Mouse (Mus musculus) lung, adult 18-20 months (tissue): ENCODE data around the gene Mybbp1a.
"Not testable (repeated sequence)": the region's sequence is repeated elsewhere in the genome, so short reads cannot be mapped to it uniquely, and the experiment has no call there.

Experiments
- DNase-seq, 2 experiments: peaks; one replicate each; pipeline ENCODE4 v3.0.0; 2022; ENCODE audit warnings: mixed read lengths in 2 of 2

The Mybbp1a gene

GRCm38 (mm10) chr11:72413601-72414190, 27.5 kb upstream of the Mybbp1a start:
- peak in 1 of 2 experiments; percentile 3 for DNase-seq

GRCm38 (mm10) chr11:72415155-72415554, 26.0 kb upstream of the Mybbp1a start:
- DNase-seq, result no peak

GRCm38 (mm10) chr11:72416666-72417065, 24.5 kb upstream of the Mybbp1a start:
- no peak for DNase-seq

GRCm38 (mm10) chr11:72417376-72417775, 23.8 kb upstream of the Mybbp1a start:
- DNase-seq, result no peak

- no peak for DNase-seq
These were observed 22.9 kb upstream of the Mybbp1a start for GRCm38 (mm10) chr11:72418227-72418626.

- DNase-seq, result no peak
These were observed 22.1 kb upstream of the Mybbp1a start for GRCm38 (mm10) chr11:72419006-72419405.

- DNase-seq, result no peak
These were observed 20.6 kb upstream of the Mybbp1a start for GRCm38 (mm10) chr11:72420460-72421122.

- no peak for DNase-seq
These were observed 19.5 kb upstream of the Mybbp1a start for GRCm38 (mm10) chr11:72421518-72422278.

- no peak for DNase-seq
These were observed 17.5 kb upstream of the Mybbp1a start for GRCm38 (mm10) chr11:72423686-72424085.

GRCm38 (mm10) chr11:72425201-72425600, 16.0 kb upstream of the Mybbp1a start:
- DNase-seq, result no peak

- DNase-seq, result no peak
These were observed 14.3 kb upstream of the Mybbp1a start for GRCm38 (mm10) chr11:72426884-72427283.

GRCm38 (mm10) chr11:72428694-72429093, 12.5 kb upstream of the Mybbp1a start:
- DNase-seq, result peak; percentile 85 to 89

GRCm38 (mm10) chr11:72429288-72429690, 11.9 kb upstream of the Mybbp1a start:
- peak; percentile 80 to 84 for DNase-seq

GRCm38 (mm10) chr11:72430311-72431068, 10.7 kb upstream of the Mybbp1a start:
- DNase-seq, result not testable (repeated sequence)

GRCm38 (mm10) chr11:72434963-72435693, 6.0 kb upstream of the Mybbp1a start, which contains the start of gene Ggt6:
TSS of gene Ggt6 (plus strand) at chr11:72435526.
- peak in 1 of 2 experiments; percentile 58 for DNase-seq

GRCm38 (mm10) chr11:72435694-72436045, 5.5 kb upstream of the Mybbp1a start:
- DNase-seq, result no peak

- DNase-seq, result no peak
These were observed 4.9 kb upstream of the Mybbp1a start for GRCm38 (mm10) chr11:72436271-72436670.

GRCm38 (mm10) chr11:72436756-72437650, 4.2 kb upstream of the Mybbp1a start:
- DNase-seq, result no peak

- no peak for DNase-seq
These were observed 2.7 kb upstream of the Mybbp1a start for GRCm38 (mm10) chr11:72438411-72438810.

GRCm38 (mm10) chr11:72440597-72440964, 574 bp upstream of the Mybbp1a start:
- DNase-seq, result not testable (repeated sequence)
